Mouse (Mus musculus) thymus, postnatal 36 days (tissue): ENCODE data around the gene Tsfm.
"Not testable (repeated sequence)": the region's sequence is repeated elsewhere in the genome, so short reads cannot be mapped to it uniquely, and the experiment has no call there.

ENCODE experiments used
- DNase-seq, 2 experiments: peaks; one replicate each; pipeline ENCODE4 v3.0.0; 2022; ENCODE audit warnings: mixed read lengths in 2 of 2

Tsfm gene

DNA sequence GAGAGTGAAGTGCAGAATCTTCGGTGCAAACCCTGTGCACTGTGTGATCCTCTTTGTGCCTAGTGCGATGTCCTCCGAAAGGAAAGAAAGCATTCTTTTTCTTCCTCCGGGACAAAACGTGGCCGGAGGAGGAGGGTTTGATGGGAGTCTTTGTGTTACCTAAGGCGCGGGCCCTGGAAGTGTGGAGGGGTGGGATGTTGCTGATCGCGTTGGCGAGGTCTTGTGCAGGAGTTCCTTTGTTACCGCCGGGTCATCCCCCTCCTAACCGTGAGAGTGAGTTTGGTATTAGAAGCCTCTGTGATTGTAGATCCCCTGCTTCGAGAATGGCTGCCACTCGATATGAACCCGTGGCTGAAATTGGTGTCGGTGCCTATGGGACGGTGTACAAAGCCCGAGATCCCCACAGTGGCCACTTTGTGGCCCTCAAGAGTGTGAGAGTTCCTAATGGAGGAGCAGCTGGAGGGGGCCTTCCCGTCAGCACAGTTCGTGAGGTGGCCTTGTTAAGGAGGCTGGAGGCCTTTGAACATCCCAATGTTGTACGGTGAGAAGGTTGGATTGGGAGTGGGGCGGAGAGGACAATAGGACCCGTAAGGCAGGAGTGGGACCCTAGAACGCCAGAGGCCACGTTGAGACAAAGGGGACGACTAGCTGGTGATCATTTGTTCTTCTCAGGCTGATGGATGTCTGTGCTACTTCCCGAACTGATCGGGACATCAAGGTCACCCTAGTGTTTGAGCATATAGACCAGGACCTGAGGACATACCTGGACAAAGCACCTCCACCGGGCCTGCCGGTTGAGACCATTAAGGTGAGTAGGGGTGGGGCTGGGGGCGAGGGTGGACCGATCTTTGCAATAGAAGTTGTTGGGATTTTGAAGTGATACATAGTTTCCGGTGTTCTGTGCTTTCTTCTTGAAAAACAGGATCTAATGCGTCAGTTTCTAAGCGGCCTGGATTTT, 33.6 kb upstream of the Tsfm start:
- peak; percentile 35 to 49 for DNase-seq

DNA sequence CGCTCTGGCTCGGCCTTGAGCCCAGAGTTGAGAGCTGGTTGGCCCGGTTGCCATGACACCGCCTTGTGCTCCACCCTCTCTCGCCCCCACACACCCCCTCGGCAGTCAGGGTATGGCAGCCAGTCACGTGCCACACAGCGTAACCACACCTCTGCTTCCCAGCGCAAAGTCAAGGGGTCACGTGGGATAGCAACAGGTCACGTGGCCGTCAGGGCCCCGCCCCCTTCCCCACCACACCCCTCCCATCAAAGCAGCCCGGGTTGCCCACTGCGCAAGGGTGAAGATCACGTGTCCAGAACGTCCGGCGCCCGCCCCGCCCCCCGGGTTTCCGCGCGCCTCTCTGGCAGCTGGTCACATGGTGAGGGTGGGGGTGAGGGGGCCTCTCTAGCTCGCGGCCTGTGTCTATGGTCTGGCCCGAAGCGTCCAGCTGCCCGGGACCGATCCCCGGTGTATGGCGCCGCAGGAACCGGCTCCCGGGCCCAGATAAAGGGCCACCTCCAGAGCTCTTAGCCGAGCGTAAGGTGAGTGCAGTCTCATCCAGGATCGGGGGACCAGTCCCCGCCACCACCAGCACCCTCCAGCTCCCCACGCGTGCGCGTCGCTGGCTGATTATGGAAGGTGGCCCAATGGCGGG, 32.7 kb upstream of the Tsfm start, which contains the start of gene Cdk4:
TSS of gene Cdk4 (plus strand) at position 296 of the 634 bp plus-strand sequence.
- peak; percentile 96 to 97 for DNase-seq

DNA sequence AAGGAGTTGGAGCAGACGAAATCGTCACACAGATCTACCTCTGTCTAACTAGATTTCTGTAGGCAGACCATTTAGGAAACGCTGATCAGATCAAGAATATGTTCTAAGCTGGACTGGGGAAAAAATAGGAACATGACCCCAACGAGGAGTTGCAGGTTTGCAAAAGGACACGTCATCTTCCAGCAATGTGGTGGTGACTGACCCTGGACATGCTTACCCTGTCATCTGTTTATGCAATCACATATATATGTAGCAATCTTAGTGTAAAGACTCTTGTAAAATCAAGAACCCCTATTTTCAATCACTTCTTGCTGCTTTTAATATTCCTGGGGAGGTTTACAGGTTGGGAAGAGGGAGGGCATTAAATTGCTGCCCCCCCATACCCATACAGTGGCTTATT, 31.9 kb upstream of the Tsfm start:
- DNase-seq: no peak

DNA sequence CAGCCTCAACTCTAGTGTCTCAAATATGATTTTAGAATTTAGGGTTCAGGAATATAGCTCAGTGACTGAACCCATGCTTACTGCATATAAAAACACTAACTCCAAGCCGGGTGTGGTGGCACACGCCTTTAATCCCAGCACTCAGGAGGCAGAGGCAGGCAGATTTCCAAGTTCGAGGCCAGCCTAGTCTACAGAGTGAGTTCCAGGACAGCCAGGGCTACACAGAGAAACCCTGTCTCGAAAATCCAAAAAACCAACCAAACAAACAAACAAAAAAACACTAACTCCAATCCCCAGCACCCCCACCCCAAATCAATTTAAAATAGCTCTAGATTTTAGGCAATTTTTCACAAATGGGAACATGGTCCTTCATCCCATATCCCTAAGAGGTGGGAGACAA, 31.5 kb upstream of the Tsfm start:
- not testable (repeated sequence) for DNase-seq

DNA sequence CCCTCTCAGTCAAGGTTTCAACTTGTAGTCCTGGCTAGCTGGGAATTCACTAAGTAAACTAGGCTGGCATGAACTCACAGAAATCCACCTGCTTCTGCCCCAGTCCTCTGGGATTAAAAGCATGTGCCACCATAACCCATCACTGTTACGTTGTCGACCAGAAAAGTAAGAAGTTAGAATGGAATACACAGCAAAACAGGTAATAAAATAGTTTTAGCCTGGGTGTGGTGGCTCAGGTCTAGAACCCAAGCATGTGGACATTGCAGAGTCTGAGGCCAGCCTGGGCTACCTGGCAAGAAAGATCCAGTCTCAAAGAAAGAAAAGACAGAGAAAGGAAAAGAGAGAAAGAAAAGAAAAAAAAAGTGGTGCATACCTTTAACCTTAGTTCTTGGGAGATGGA, 30.9 kb upstream of the Tsfm start:
- DNase-seq: no peak

DNA sequence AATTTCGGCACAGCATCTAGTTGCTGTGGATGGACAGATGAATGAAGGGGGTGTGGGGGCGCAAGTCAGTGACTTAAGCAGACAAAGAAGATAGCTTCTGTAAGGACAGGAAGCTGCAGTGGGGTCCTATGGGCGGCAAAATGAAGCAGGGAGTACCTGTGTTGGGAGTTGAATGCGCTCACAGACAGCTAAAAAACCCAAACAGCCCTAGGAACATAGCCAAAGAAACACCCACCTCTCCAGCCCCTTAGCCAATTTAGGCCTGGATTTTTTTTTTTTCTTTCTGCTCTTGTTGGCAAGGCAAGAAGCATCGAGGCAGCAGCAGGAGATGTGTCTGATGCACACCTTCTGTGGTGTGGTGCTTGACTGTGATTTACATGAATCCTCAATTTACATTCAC, 30.4 kb upstream of the Tsfm start:
- no peak for DNase-seq

DNA sequence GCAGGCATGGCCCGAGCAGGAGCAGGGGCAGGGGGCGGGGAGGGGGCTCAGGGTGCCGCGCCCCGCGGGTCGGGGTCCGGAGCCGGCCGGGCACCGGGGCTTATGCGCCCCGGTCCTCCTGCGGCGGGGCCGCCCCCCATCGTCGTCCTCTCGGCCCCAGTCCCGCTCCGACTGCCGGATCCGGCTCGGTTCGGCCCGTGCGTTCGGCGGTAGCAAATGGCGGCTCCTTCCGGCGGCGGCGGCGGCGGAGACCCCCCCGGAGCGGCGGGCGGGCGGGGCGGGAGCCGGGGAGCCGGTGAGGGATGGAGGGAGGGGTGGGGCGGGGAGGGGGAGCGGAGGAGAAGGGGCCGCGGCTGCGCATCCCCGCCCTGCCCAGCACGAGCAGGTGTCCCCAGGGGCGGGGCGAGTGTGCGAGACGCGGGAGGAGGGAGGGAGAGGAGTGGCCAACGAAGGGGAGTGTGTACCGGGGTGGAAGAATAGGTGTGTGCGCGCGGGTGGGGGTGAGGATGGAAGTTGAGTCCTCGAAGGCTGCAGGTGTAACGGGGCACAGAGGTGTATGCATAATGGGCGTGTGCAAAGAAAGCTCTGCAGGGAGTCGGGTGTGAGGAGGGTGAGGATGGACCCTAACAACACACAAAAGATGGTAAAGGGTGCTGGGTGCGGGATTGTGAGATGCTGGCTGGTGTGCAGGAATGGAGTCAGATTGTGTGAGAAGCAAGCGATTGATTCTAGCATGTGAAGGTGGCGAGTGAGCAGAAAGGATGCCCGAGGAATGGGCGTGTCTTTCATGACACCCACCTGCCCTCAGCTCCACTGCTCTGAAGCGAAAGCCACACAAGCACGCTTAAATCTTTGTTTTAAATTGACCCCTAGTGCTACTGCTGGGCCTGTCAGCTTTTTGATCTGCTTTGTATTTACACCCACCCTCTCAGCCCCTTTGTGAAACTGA, 29.6 kb upstream of the Tsfm start, which contains the start of gene March9:
TSS of gene March9 (minus strand) at position 217 of the 949 bp plus-strand sequence.
- DNase-seq: peak; percentile 83 to 90

DNA sequence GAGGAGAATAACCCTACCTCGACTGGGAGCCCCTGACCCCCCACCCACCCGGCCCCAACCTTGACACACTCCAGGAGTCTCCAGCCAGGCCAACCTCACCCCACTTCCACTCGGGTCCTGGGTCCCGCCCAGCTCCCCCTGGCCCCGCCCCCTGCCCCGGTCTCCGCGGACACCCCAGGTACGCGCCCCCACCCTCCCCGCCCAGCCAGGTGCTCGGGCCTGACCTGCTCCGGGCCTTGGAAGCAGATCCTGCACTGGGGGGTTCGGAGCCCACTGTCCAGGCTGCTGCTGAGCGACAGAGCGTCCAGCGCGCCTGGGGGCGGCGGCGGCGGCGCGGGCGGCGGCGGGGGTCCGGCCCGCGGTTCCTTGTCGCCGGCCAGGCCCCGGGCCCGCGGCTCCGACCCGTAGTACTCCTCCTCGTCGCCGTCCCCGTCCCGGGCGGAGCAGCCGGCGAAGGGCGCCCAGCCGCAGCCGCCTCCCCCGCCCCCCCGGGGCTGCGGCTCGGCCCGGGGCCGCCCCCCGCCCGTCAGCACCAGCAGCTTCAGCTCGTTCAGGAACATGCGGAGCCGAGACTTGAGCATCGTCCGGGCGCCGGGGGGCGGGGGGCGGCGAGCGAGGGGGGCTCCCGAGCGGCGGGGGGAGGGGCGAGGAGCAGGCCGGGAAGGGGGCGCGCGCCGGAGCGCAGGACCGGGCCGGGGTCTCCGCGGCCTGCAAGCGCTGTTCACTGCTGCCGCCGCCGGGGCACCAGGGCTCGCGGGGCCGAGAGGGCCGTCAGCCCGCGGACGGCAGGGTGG, 28.7 kb upstream of the Tsfm start:
- DNase-seq: peak in 1 of 2 experiments; percentile 58

DNA sequence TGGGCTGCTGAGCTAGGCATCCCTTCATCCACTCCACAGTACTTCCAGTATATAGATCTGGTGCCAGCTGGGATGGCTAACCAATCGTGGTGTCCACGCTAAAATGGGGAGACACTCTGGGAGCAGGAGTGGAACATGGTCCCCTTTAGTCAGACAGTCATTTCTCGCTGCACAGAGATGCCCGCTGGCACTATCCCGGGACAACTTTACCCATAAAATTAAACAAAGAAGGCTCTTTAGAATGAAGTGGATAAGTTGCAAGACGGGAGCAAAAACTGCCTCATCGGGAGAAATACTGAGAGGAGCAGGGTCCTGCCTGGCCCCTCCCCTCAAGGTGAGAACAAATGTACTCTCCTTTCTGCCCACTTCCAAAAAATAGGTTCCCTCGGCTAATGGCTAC, 28.1 kb upstream of the Tsfm start:
- no peak for DNase-seq

DNA sequence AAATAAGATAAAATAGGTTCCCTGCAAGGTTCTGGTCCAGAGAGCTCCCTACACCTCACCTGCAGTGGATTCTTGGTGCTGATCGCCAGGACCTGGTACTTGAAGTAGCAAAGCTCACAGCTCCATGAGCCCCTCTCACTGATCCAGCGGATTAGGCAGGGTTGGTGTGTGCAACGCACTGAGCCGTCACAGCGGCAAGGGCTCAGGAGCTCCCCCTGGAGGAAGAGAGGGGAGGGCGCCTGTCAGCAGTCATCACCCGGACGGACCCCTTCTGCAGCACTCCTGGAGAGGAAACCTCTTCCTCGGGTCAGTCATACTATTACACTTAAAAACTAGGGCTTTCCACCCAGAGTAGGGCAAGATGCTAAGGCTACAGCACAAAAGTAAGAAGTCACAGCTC, 27.5 kb upstream of the Tsfm start:
- DNase-seq: peak; percentile 81 to 82

DNA sequence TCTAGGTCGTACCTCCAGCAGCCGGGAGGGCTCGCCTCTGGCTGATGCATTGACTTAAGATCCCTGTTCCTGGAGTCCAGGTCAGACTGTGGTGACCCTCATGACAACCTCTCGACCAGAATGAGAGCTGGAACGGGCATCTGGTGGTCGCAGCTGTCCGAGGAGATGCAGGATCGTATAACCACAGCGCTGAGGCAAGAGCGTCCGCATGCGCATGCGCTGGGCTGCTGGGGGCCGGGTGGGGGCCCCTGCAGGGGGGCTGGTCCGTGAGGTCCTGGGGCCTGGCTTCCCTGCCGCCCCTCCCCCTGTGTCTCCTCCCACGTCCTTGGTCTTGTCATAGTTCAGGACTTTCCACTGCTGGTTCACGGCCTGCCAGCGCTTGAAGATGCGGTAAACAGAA, 25.9 kb upstream of the Tsfm start:
- DNase-seq: no peak

DNA sequence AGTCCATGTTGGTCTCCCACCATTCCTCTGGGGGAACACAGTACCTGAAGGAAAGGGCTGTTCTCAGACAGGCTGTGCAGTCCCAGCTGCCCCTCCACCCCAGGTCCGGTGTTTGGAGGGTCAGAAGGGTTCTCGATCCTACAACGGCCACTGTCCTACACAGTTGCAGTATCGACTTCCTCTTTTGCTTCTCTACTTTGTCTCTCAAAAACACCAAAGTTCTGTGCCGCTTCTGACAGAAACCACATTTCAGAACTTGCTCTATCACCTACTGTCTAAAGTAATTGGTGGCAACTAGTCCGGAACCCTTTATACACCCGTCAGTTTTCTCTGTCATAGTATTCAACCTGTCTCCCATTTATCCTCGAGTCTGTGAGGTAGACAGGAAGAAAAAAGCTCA, 24.8 kb upstream of the Tsfm start:
- no peak for DNase-seq

DNA sequence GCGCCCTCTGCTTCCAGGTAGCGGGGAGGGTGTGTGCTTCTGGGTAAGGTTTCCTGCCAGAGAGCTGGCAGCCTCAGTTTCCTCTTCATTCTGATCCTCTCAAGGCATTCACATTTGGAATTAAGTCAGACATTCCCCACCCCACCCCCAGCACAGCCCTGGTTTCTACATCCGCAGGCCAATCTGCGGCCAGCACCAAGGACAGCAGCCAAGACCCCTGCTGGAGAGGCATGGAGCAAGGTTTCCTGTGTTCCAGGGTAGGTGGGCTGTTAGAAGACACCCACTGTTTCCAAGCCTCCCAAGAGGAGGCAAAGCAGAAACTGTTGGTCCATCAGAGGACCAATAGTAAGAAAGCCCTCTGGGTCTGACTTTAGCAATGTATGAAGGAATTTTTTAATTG, 24.0 kb upstream of the Tsfm start:
- DNase-seq: no peak

DNA sequence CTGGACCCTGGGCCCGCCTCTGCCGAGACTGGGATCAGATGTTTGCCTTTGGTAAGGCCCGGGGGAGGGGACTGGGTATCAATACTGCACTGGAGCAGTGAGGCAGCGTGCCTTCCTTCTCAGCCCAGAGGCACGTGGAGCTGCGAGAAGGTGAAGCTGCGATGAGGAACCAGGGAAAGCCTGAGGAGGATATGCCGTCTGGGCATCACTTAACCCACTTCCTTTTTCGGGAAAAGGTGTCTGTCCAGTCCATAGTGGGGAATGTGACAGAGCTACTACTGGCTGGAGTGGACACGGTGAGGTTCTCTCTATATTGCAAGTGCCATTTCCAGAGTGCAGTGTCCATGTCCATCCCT, 19.5 kb upstream of the Tsfm start:
- DNase-seq: no peak

DNA sequence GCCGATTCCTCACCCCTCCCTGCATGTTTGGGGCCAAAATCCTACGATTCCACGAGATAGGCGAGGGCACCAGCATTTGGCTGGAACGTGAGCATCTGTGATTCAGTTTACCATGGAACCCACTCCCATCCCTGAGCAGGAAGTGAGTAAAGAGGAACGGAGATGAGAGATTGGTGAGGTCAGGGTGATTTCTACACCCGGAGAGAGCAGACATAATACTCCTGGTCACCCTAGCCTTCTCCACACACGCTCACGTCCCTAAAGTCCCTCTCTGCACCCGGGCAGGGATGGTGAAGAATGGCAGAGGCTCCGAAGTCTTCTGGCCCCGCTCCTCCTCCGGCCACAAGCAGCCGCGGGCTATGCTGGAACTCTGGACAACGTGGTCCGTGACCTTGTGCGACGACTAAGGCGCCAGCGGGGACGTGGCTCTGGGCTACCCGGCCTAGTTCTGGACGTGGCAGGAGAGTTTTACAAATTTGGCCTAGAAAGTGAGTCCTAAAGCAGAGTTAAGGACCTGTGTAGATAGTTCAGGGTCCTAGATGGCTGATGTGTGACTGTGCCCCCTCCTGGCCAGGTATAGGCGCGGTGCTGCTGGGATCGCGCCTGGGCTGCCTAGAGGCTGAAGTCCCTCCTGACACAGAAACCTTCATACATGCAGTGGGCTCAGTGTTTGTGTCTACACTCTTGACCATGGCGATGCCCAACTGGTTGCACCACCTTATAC, 18.9 kb upstream of the Tsfm start:
- no peak for DNase-seq

DNA sequence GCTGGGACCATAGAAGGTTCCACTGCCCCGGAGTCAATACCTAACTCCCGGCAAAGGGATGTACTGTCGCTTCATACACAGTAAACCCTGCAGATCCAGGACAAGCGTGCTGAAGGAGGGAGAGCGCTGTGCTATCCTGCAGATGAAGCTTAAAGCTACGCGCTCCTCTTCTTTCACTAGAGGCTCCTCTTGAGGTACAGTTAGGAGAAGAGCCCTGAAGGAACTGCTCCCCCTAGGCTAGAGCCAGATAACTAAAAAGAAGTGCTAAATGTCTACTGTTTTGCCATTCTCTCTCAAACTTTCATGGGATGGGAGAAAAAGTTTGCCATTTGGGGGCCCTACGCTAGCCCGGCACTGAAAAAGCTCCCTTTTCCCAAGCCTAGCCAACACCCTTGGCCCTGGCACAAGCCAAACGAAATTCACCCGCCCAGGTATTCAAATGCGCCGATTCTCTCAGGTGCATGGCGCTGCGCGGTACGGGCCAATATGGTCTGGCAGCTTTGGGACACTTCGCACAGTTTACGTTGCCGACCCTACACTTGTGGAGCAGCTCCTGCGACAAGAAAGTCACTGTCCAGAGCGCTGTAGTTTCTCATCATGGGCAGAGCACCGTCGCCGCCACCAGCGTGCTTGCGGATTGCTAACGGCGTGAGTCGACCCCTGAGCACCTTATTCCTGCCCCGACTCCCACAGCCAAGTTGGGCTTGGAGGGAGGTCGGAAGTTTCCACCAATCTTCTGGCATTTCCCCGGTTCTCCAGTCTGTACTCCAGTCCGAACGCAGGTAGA, 18.2 kb upstream of the Tsfm start:
- no peak for DNase-seq

DNA sequence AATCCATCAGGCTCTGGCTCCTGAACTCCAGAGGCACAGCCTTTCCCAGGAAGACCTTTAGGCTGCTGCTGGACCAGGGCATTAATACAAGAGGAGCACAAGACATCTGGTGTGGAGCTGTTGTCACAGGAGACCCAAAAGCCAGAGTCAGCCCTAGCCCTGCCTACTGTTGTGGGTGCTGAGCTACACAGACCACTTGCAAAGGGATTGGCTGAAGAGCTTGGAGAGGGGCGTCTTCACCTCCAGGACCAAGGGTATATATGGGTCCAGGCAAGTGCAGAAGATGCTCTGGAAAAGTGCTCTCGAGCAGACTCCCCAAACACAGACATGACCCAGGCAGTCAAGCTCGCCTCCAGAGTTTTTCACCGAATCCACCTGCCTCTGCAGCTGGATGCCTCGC, 17.3 kb upstream of the Tsfm start, which contains the start of gene Cyp27b1:
TSS of gene Cyp27b1 (plus strand) at position 297 of the 400 bp plus-strand sequence.
- DNase-seq: no peak

DNA sequence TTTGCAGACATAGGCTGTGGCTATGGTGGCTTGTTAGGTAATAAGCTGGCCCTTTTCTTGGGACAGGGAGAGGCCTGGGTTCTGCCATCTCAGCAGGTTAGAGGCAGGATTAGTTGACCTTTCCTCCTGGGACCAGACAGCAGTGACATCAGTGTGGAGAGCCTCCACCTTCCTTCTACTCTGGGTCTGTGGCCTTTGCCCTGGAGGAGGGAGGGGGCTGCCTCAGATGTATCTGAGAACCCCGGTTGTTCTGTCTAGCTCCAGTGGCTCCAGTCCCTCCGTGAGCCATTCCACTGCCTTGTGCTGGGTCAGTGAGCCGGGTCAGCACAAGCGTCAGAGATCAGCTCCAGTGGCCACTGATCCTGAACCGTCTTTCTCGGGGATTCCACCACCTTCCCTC, 12.5 kb upstream of the Tsfm start:
- DNase-seq: no peak

DNA sequence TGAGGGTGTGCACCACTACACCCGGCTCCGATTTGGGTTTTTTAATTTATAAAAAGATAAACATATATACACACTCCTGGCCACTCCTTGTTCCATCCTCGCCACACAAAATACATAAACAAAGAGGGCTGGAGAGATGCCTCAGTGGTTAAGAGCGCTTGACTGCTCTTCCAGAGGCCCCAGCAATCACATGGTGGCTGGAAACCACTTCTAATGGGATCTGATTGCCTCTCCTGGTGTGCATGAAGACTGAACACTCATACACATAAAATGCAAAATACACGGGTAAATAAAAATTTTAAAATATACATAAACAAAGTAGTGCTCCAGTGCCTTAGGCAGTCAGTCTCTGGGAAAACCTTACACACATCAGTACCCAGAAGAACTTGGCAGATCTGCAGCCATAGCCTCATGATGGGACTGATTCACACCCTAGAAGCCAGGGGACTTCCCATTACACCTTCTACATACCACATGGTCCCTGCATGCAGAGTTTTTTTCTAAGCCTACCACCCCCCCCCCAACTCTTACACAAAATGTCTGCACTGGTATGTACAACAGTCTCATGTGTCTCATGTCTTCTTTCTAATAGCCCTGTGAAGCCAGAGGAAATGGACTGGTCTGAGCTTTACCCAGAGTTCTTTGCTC, 12.0 kb upstream of the Tsfm start:
- DNase-seq: no peak

DNA sequence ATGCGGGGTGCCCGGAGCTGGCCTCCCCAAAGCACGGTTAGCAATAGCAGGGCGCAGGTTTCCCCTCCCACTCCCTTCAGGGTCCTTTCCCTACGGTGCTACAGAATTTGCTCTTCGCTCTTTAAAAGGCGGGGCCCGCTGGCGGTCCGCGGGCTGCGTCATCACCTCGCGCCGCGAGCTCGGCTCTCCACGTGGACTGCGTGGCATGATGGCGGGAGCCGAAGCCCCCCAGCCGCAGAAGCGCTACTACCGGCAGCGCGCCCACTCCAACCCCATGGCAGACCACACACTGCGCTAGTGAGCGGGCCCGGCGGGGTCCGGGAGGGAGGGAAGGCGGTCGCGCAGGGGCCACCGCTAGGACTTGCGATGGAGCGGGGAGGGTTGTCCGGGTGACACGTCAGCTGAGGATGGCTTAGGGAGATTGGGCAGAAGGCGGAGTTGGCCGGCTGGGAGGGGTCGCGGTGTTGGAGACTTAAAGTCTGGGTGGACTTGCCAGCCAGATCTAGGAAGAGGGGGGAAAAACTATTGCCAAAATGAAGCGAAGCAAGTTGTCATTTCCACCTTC, 11.2 kb upstream of the Tsfm start:
- DNase-seq: peak; percentile 74 to 75
